Mouse (Mus musculus) hindbrain, postnatal 0 days (tissue): Measurements from ENCODE around the gene Sh3pxd2b. TPM values are rescaled to one million over a fixed set of nuclear protein-coding genes. Genes with fewer than 3 reads are reported as not detected.
A peak's percentile ranks its signal among the peaks of the same experiment; 100 is the strongest.

Source experiments
- ATAC-seq: fragments of 200-750 bp; cut with Nextera tagmentation; 2 replicates; pipeline ENCODE4 v1.8.0; 2017; ENCODE audit warnings: mild to moderate bottlenecking, moderate TSS enrichment, moderate library complexity
- DNase-seq: peaks from one replicate; pipeline ENCODE4 v3.0.0-alpha.2; 2015; ENCODE audit warnings: low spot score
- H3K27ac ChIP-seq: fragments of 300-500 bp; sonication (generic); 2 replicates; pipeline ENCODE4 v1.5.1; 2014; ENCODE audit warnings: mild to moderate bottlenecking
- H3K27me3 ChIP-seq: fragments of 300-500 bp; sonication (generic); 2 replicates; pipeline ENCODE4 v1.6.1; 2014; ENCODE audit warnings: low read length, mixed read lengths; ENCODE audit not compliant: insufficient read depth
- H3K36me3 ChIP-seq: fragments of 300-500 bp; sonication (generic); 2 replicates; pipeline ENCODE4 v1.6.1; 2014; ENCODE audit warnings: low read length, mixed read lengths; ENCODE audit not compliant: insufficient read depth
- H3K4me1 ChIP-seq: fragments of 300-500 bp; sonication (generic); 2 replicates; pipeline ENCODE4 v1.6.1; 2014; ENCODE audit warnings: antibody characterized with exemption, low read length, mixed read lengths; ENCODE audit not compliant: insufficient read depth
- H3K4me2 ChIP-seq: fragments of 300-500 bp; sonication (generic); 2 replicates; pipeline ENCODE4 v1.6.1; 2014; ENCODE audit warnings: low read depth, mild to moderate bottlenecking, low read length, moderate library complexity, mixed read lengths
- H3K4me3 ChIP-seq: fragments of 300-500 bp; sonication (generic); 2 replicates; pipeline ENCODE4 v1.5.1; 2014; ENCODE audit warnings: low read length
- H3K9ac ChIP-seq: fragments of 300-500 bp; sonication (generic); replicated peaks from 2 replicates; pipeline ENCODE4 v1.6.1; 2014; ENCODE audit warnings: mild to moderate bottlenecking, low read length, moderate library complexity, mixed read lengths
- H3K9me3 ChIP-seq: fragments of 300-500 bp; sonication (generic); 2 replicates; pipeline ENCODE4 v1.6.1; 2016; ENCODE audit warnings: low read length, mixed read lengths
- CTCF ChIP-seq: IDR thresholded peaks from 2 replicates; pipeline ENCODE4 v1.5.1; 2016; ENCODE audit warnings: antibody characterized with exemption, control low read depth, low read depth
- WGBS: fragments of 180-500 bp; shearing (Covaris S2); extraction: QIAGEN DNeasy Blood & Tissue Kit; methylation state at CpG from one replicate; pipeline ENCODE4 v1.1.7; 2014; 5-methylcytosine and 5-hydroxymethylcytosine counted together
- polyA plus RNA-seq: library from polyadenylated mRNA; unstranded; fragments of >200 nt; fragmentation: Nextera tagmentation; extraction: Ambion mirVana; gene quantifications from 2 replicates; pipeline ENCODE4 v1.2.1, GENCODE M21; 2015
- total RNA-seq: library from RNA; depleted of rRNA; stranded (reverse); fragments of >200 nt; gene quantifications from 2 replicates; pipeline ENCODE4 v1.2.3, GENCODE M21; 2014

Sh3pxd2b gene
- total and polyA plus RNA-seq, 2 experiments from 2014 or later, result 7.4 to 37.4 TPM

DNA sequence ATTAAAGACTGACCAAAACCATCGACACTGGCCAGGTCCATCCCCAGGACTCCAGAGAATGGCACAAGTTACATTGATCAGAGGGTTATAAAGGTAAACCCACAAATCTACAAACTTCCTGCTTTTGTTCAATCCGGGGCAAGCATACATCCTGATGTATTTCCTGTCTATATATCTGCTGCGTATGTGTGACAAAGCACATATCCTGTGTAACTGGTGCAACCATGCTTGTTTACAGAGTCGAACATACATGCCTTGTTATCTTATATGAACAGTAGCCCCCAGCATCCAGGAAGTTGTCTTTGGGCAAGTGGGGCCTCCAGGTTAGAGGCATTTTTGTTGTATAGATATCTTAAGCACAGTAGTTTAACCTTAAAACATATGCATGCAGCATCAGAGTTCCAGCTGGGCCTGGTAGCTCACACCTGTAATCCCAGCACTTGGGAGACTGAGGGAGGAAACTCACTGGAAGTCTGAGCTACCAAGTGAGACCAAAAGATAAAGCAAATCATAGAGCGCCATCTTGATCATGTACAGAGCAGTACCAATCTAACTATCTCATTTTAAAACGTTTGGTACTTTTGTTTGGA lies 98.1 kb downstream of the Sh3pxd2b start:
- no peak overlapping the region for H3K4me3 ChIP-seq

GRCm38 (mm10) chr11:32450216-32450615 lies 102.6 kb downstream of the Sh3pxd2b start:
- peak; percentile 78 for TF ChIP-seq CTCF
- H3K36me3 ChIP-seq, result no peaks in the 10 kb centered on the region
- ATAC-seq (no peak), DNase-seq (peak; percentile 74)
- H3K9ac ChIP-seq, result no peak overlapping the region
- no peak overlapping the region for H3K4me3 ChIP-seq
- no peak overlapping the region for H3K4me2 ChIP-seq
- H3K4me1 ChIP-seq, result no peaks in the 10 kb centered on the region
- no peak overlapping the region for H3K27ac ChIP-seq
- 0% methylated on average over 1 of the region's 1 CpGs for WGBS
- H3K27me3 ChIP-seq, result no peaks in the 10 kb centered on the region
- no peaks in the 10 kb centered on the region for H3K9me3 ChIP-seq

More for the DNA sequence above, 98.1 kb downstream of the Sh3pxd2b start:
- Histone ChIP-seq H3K4me2 (no peak overlapping the region), H3K9me3 (no peaks in the 10 kb centered on the region), H3K9ac (no peak overlapping the region), H3K36me3 (no peaks in the 10 kb centered on the region), H3K4me1 (no peaks in the 10 kb centered on the region), H3K27me3 (no peaks in the 10 kb centered on the region), H3K27ac (no peak overlapping the region)
- WGBS, result 79% methylated on average over 6 of the region's 6 CpGs
- DNase-seq, result no peak
- no peak for TF ChIP-seq CTCF
- ATAC-seq, result no peak

DNA sequence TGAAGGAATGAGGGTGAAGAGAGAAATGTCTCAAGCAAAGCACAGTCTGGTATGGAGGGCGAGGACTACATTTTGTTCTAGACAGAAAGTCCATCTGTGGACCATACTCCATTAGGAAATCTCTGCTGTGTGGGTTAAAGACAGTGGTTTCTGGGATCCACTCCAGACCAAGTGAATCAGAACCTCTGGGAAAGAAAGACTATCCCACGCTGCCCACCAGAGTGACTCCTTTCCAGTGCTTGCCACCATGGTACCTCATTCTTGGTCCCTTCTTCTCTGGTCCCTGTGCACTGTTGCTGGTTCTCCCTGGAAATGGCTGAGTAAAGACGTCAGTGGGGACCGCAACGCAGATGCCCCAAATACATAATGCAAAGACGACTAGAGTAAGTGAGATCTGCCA lies 103.7 kb downstream of the Sh3pxd2b start:
- Histone ChIP-seq H3K9ac (no peak overlapping the region), H3K36me3 (no peaks in the 10 kb centered on the region), H3K4me2 (no peak overlapping the region), H3K27ac (no peak overlapping the region), H3K9me3 (no peaks in the 10 kb centered on the region), H3K4me1 (no peaks in the 10 kb centered on the region), H3K4me3 (no peak overlapping the region), H3K27me3 (no peaks in the 10 kb centered on the region)
- 90% methylated on average over 6 of the region's 6 CpGs for WGBS
- ATAC-seq (no peak), DNase-seq (no peak)
- no peak for TF ChIP-seq CTCF

GRCm38 (mm10) chr11:32452745-32453144 lies 105.1 kb downstream of the Sh3pxd2b start:
- 90% methylated on average over 4 of the region's 4 CpGs for WGBS
- no peaks in the 10 kb centered on the region for H3K27me3 ChIP-seq

GRCm38 (mm10) chr11:32453353-32453915 lies 105.8 kb downstream of the Sh3pxd2b start:
- ATAC-seq (no peak), DNase-seq (peak; percentile 42)
- WGBS, result 35% methylated on average over 8 of the region's 8 CpGs
- Histone ChIP-seq H3K4me3 (no peak overlapping the region), H3K27me3 (no peaks in the 10 kb centered on the region), H3K4me1 (no peaks in the 10 kb centered on the region), H3K36me3 (no peaks in the 10 kb centered on the region), H3K9me3 (no peaks in the 10 kb centered on the region), H3K27ac (peak overlapping the region; percentile 48; the same call in 1 of the 2 replicates), H3K4me2 (no peak overlapping the region; the same call in 1 of the 2 replicates), H3K9ac (no peak overlapping the region)
- TF ChIP-seq CTCF, result no peak

More at GRCm38 (mm10) chr11:32452745-32453144, 105.1 kb downstream of the Sh3pxd2b start:
- no peak overlapping the region for H3K4me2 ChIP-seq
- H3K27ac ChIP-seq, result no peak overlapping the region
- ATAC-seq (no peak), DNase-seq (no peak)
- no peaks in the 10 kb centered on the region for H3K4me1 ChIP-seq
- no peak for TF ChIP-seq CTCF
- H3K9ac ChIP-seq, result no peak overlapping the region
- H3K36me3 ChIP-seq, result no peaks in the 10 kb centered on the region
- H3K9me3 ChIP-seq, result no peaks in the 10 kb centered on the region
- no peak overlapping the region for H3K4me3 ChIP-seq

- DNase-seq, result peak; percentile 11
- Histone ChIP-seq H3K9me3 (no peaks in the 10 kb centered on the region), H3K36me3 (no peaks in the 10 kb centered on the region), H3K4me2 (peak overlapping the region; percentile 72), H3K4me3 (peak overlapping the region; percentile 86), H3K27me3 (no peaks in the 10 kb centered on the region), H3K9ac (peak overlapping the region; percentile 73), H3K4me1 (no peaks in the 10 kb centered on the region), H3K27ac (peak overlapping the region; percentile 94; the same call in 1 of the 2 replicates)
- TF ChIP-seq CTCF, result no peak
- no peak for ATAC-seq
- WGBS, result 2% methylated on average over 19 of the region's 19 CpGs
Measured at GRCm38 (mm10) chr11:32454231-32454799, 106.7 kb downstream of the Sh3pxd2b start.
